13 mouse cellular contexts compared by ENCODE assay signal in the genomic region with DNA sequence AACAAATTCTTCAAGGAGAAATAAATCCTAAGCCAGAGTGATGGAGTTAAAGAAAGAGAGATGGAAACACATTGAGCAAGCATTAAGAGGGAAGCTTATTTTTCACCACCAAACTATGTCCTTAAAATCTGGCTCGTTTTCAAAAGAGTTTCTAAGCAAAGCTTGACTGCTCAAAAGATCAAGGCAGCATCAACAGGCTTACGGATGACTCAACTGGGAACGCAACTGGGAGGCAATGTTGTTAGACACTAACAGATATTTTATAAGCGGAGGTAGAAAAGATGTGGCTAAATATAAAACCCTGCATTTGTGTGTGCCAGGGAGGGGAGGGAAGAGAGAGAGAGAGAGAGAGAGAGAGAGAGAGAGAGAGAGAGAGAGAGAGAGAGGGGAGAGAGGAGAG.
"Had no signal": no experiment of that assay in that cellular context is flagged by ENCODE, and none has a peak within 500 bp of the region (broad histone marks: within the 10 kb centered on the region; RNA-seq: fewer than 3 reads in every experiment).

No protein-coding gene starts in this region.

- H3K36me3 ChIP-seq: limb, embryonic 12.5 days; liver, embryonic 13.5 days had no signal

- H3K4me3 ChIP-seq: layer of hippocampus, adult 2 months; limb, embryonic 12.5 days; liver, embryonic 13.5 days; midbrain, embryonic 13.5 days had no signal

- H3K4me1 ChIP-seq: limb, embryonic 12.5 days; liver, embryonic 13.5 days; midbrain, embryonic 13.5 days had no signal

- DNase-seq: kidney, adult 8-10 months; kidney, postnatal 10 days; kidney, postnatal 4 days; liver; liver, embryonic 13.5 days; liver, postnatal 0 days; lung, postnatal 10 days; spleen, adult 18-20 months; thymus, adult 18-20 months; thymus, postnatal 14 days had no signal

- ATAC-seq: liver, postnatal 0 days; midbrain, embryonic 13.5 days had no signal

- H3K4me2 ChIP-seq: limb, embryonic 12.5 days; liver, embryonic 13.5 days; midbrain, embryonic 13.5 days had no signal

- H3K27ac ChIP-seq: layer of hippocampus, adult 2 months; limb, embryonic 12.5 days; liver, embryonic 13.5 days; midbrain, embryonic 13.5 days had no signal

- H3K9me3 ChIP-seq: limb, embryonic 12.5 days; liver, embryonic 13.5 days; midbrain, embryonic 13.5 days had no signal

- H3K27me3 ChIP-seq: limb, embryonic 12.5 days; liver, embryonic 13.5 days; midbrain, embryonic 13.5 days had no signal

- H3K9ac ChIP-seq: limb, embryonic 12.5 days; liver, embryonic 13.5 days; liver, postnatal 0 days; midbrain, embryonic 13.5 days had no signal
